Mouse (Mus musculus) kidney, postnatal 0 days (tissue): Measurements from ENCODE around the gene Prrt4. TPM values are rescaled to one million over a fixed set of nuclear protein-coding genes. Genes with fewer than 3 reads are reported as not detected.

Source experiments
- ATAC-seq: fragments of 200-750 bp; cut with Nextera tagmentation; replicated peaks from 2 replicates; pipeline ENCODE4 v1.8.0; 2017; ENCODE audit warnings: low read depth, moderate number of reproducible peaks, moderate TSS enrichment, moderate library complexity; ENCODE audit not compliant: low FRiP score
- DNase-seq: peaks from one replicate; pipeline ENCODE4 v3.0.0-alpha.2; 2016; ENCODE audit warnings: low spot score
- H3K27ac ChIP-seq: fragments of 300-500 bp; sonication (generic); 2 replicates; pipeline ENCODE4 v1.5.1; 2014; ENCODE audit warnings: mild to moderate bottlenecking
- H3K27me3 ChIP-seq: fragments of 300-500 bp; sonication (generic); 2 replicates; pipeline ENCODE4 v1.6.1; 2014; ENCODE audit warnings: low read length, mixed read lengths; ENCODE audit not compliant: insufficient read depth
- H3K36me3 ChIP-seq: fragments of 300-500 bp; sonication (generic); 2 replicates; pipeline ENCODE4 v1.6.1; 2014; ENCODE audit warnings: low read length, mixed read lengths; ENCODE audit not compliant: insufficient read depth
- H3K4me1 ChIP-seq: fragments of 300-500 bp; sonication (generic); replicated peaks from 2 replicates; pipeline ENCODE4 v1.6.1; 2014; ENCODE audit warnings: antibody characterized with exemption, low read length, mixed read lengths; ENCODE audit not compliant: insufficient read depth
- H3K4me2 ChIP-seq: fragments of 300-500 bp; sonication (generic); 2 replicates; pipeline ENCODE4 v1.6.1; 2014; ENCODE audit warnings: mild to moderate bottlenecking, low read length, moderate library complexity, mixed read lengths
- H3K4me3 ChIP-seq: fragments of 300-500 bp; sonication (generic); replicated peaks from 2 replicates; pipeline ENCODE4 v1.5.1; 2014; ENCODE audit warnings: low read depth, low read length
- H3K9ac ChIP-seq: fragments of 300-500 bp; sonication (generic); 2 replicates; pipeline ENCODE4 v1.6.1; 2014; ENCODE audit warnings: low read depth, low read length
- H3K9me3 ChIP-seq: fragments of 300-500 bp; sonication (generic); replicated peaks from 2 replicates; pipeline ENCODE4 v1.6.1; 2016; ENCODE audit warnings: low read length, inconsistent platforms, mixed read lengths
- CTCF ChIP-seq: IDR thresholded peaks from 2 replicates; pipeline ENCODE4 v1.5.1; 2016; ENCODE audit warnings: antibody characterized with exemption, low read depth, mild to moderate bottlenecking, moderate library complexity
- WGBS: fragments of 180-500 bp; shearing (Covaris S2); extraction: QIAGEN DNeasy Blood & Tissue Kit; methylation state at CpG from one replicate; pipeline ENCODE4 v1.1.7; 2014; 5-methylcytosine and 5-hydroxymethylcytosine counted together
- polyA plus RNA-seq: library from polyadenylated mRNA; unstranded; fragments of >200 nt; fragmentation: Nextera tagmentation; extraction: Ambion mirVana; gene quantifications from 2 replicates; pipeline ENCODE4 v1.2.1, GENCODE M21; 2015

Prrt4 gene
- polyA plus RNA-seq, 1 experiment from 2014 or later: 0.76 TPM

DNA sequence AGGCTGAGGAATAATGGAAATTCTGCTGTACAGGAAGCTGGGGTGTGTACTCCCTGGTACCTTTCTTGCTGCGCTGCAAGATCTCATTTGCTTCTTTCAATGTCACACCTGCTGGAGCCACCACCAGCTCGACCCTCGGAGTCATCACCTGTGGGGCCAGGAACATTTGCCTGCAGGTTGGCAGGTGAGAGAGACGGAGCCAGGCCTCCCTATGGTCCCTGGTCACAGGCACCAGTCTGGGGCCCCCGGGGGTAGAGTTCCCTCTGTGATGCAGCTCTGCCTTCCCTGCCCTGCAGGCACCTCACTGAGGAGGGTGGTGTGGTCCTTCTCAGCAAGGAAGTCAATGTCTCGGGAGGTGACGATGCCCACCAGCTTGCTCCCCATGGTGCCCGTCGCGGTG, 26.6 kb upstream of the Prrt4 start:
- Histone ChIP-seq H3K4me3 (no peak overlapping the region), H3K9me3 (no peaks in the 10 kb centered on the region), H3K27ac (no peak overlapping the region), H3K27me3 (no peaks in the 10 kb centered on the region), H3K9ac (no peak overlapping the region), H3K4me1 (peaks cover under 1% of the 10 kb centered on the region; the same call in 1 of the 2 replicates), H3K4me2 (no peak overlapping the region), H3K36me3 (peaks cover 24% of the 10 kb centered on the region)
- 93% methylated on average over 10 of the region's 10 CpGs for WGBS
- ATAC-seq (no peak), DNase-seq (no peak)
- TF ChIP-seq CTCF: no peak

DNA sequence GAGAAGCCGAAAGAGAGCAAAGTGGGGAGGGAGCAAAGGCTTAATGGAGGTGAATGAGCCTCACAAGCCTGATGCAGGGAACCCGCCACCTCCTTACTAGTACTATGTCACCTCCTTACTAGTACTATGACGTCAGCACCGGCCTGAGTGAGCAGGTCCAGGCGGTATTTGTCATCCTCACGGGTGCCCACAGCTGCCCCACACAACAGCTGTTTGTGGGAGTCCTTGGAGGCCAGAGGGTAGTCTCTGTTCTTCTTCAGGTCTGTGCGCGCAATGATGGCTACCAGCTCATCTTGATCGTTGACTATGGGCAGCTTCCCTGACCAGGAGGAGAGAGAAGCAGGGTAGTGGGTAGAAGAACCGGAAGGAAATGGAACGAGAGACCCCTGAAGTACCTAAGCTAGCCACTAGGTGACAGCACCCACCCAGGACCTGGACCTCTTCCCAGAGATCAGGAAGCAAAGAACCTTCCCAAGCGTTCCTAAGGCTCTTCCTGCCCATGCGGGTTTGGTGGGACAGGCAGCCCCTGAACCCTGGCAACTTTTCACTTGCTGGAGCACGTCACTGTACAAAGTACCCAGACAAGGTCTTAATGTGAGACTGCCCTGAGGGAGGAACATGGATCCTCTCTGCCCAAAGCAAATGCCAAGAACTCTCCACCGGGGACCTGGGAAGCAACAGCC, 25.7 kb upstream of the Prrt4 start:
- Histone ChIP-seq H3K4me2 (no peak overlapping the region), H3K36me3 (peaks cover 24% of the 10 kb centered on the region), H3K4me1 (no peaks in the 10 kb centered on the region), H3K27me3 (no peaks in the 10 kb centered on the region), H3K9ac (no peak overlapping the region), H3K9me3 (no peaks in the 10 kb centered on the region), H3K4me3 (no peak overlapping the region), H3K27ac (no peak overlapping the region)
- ATAC-seq (peak; percentile 63; the same call in 1 of the 2 replicates), DNase-seq (peak; percentile 87)
- peak; percentile 98 for TF ChIP-seq CTCF
- WGBS: 54% methylated on average over 15 of the region's 15 CpGs

DNA sequence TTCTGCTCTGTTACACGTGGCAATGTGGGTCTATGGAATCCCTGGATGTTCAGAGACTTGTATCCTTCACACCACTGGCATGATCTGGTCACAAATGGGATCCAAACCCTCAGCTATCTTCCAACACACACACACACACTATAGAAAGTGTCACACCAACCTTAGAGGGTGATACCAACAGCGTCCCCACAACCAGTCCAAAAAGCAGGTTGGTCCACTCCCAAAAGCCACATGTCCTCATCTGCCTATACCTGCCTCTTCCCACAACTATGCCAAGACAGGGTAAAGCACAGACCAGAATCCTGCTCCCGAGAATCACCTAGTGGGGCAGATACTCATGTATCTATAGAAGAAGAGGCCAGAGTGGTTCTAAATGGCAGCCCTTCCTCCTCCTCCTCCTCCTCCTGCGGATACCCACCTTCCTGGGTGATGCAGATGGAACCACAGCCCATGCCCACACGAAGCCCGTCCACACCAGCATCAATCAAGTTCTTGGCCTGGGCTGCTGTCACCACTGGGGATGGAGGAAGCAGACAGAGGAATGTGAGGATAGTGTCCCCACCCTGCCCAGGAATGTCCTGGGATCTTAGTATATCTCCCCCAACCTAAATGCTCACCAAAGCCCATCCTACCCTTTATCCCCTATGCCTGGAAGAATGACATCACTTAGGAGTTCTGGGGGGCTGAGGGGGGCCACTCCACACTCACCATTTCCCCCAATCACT, 24.6 kb upstream of the Prrt4 start:
- no peak for DNase-seq
- H3K4me3 ChIP-seq: no peak overlapping the region
- H3K4me1 ChIP-seq: no peaks in the 10 kb centered on the region
- H3K27me3 ChIP-seq: no peaks in the 10 kb centered on the region
- ATAC-seq: no peak
- peaks cover 24% of the 10 kb centered on the region for H3K36me3 ChIP-seq
- H3K9me3 ChIP-seq: no peaks in the 10 kb centered on the region
- no peak overlapping the region for H3K27ac ChIP-seq
- no peak overlapping the region for H3K4me2 ChIP-seq
- no peak for TF ChIP-seq CTCF
- WGBS: 88% methylated on average over 6 of the region's 6 CpGs
- H3K9ac ChIP-seq: no peak overlapping the region

DNA sequence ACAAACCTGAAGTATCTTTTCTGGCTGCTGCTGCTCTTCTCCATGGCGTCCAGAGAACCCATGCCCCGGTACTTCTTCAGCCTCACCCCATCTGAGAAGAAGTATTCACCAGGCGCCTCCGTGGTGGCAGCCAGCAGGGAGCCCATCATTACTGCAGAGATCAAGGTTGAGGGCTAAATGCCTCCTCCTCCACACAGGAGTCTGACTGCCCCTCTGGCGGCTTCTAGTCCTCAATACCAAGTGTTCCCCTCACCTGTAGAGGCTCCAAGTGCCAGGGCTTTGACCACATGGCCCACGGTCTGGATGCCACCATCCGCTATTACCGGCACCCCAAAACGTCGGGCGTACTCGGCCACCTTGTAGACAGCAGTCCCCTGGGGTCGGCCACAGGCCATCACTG, 23.7 kb upstream of the Prrt4 start:
- no peak overlapping the region for H3K4me2 ChIP-seq
- H3K36me3 ChIP-seq: peaks cover 24% of the 10 kb centered on the region
- H3K4me3 ChIP-seq: no peak overlapping the region
- no peak for DNase-seq
- no peak overlapping the region for H3K27ac ChIP-seq
- ATAC-seq: no peak
- WGBS: 88% methylated on average over 13 of the region's 13 CpGs
- H3K27me3 ChIP-seq: no peaks in the 10 kb centered on the region
- H3K9me3 ChIP-seq: no peaks in the 10 kb centered on the region
- H3K9ac ChIP-seq: no peak overlapping the region
- H3K4me1 ChIP-seq: no peaks in the 10 kb centered on the region
- TF ChIP-seq CTCF: no peak

DNA sequence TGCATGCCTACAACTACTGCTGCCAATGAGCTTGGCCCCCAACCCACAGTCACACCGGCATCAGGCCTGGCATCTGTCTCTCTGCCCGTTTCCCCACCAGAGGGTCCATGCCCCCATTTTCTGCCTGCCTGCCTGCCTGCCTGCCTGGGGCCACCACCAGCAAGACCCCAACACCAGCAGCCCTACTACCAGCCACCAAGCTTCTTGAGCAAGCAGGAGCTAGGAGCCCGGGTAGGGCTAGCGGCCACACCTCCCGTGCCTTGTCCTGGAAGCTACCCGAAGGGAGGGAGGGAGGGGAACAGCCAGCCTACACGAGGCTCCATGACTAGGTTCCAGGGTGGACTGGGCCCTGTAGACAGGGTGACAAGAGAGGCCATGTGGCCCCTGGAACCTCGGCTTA, 22.6 kb upstream of the Prrt4 start:
- no peaks in the 10 kb centered on the region for H3K9me3 ChIP-seq
- ATAC-seq: no peak
- no peaks in the 10 kb centered on the region for H3K27me3 ChIP-seq
- H3K36me3 ChIP-seq: peaks cover 24% of the 10 kb centered on the region
- H3K4me2 ChIP-seq: no peak overlapping the region
- TF ChIP-seq CTCF: no peak
- H3K27ac ChIP-seq: no peak overlapping the region
- no peaks in the 10 kb centered on the region for H3K4me1 ChIP-seq
- WGBS: 79% methylated on average over 7 of the region's 8 CpGs
- no peak for DNase-seq
- H3K4me3 ChIP-seq: no peak overlapping the region
- H3K9ac ChIP-seq: no peak overlapping the region

DNA sequence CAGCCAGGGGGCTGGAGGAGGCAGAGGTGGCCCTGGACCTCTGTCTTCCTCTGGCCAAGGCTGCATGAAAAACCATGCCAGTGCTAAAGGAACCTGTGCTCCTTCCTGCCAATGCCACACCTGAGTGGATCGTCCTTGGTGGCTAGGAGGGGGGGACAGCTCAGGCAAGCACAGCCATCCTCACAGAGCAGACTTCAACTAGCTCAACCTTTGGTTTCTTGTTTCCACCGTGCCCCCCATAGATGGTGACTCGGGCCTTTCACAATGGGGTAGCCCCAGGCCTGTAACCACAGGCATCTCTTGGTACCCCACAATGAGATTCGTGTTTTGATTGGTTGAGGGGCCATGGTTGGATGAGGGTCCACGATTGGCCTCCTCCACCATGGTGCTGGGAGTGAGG, 22.0 kb upstream of the Prrt4 start:
- WGBS: 93% methylated on average over 5 of the region's 5 CpGs
- Histone ChIP-seq H3K4me2 (no peak overlapping the region), H3K36me3 (peaks cover 20% of the 10 kb centered on the region), H3K27ac (no peak overlapping the region), H3K9me3 (no peaks in the 10 kb centered on the region), H3K9ac (no peak overlapping the region), H3K4me1 (no peaks in the 10 kb centered on the region), H3K27me3 (no peaks in the 10 kb centered on the region), H3K4me3 (no peak overlapping the region)
- no peak for ATAC-seq
- TF ChIP-seq CTCF: no peak
- no peak for DNase-seq
